In the genomic region with DNA sequence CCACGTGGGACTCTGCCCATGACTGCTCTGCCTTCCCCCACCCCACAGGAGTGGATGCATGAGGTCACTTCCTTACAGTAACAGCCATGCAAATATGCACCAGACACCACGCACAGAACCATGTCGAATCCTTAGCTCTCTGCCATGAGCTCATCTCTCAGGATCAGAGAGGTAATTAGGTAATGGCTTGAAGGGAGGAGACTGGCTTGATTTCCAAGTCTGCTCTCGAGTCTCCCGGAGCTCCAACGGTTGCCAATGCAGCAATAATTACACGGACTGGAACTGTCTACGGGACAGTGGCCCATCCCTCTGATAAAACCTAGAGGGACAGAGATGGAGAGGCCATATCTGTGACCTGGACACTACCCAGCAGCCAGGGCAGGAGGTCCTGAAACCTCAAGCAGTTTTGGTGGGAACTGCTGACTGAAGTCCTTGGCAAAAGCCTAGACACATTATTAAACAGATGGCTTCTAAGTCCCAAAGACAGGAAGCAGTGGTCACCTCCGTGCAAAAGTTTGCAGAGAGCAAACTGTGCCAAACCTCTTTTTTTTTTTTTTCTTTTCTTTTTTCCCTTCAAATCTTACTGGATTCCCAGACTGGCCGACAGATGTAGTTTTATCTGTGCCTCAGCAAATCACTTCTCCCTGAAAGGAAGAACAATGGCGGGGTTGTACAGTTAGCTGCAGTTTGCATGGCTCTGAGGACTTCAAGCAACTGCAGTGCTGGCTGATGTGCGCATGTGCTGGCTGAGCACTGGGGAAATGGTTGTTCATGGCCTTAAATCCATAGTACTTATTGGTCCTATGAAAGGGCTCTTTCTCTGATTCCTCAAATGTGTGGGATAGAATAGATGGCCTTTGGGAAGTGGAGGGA, we compare ENCODE assay signal across 11 mouse cellular contexts. TPM values are rescaled to one million over a fixed set of nuclear protein-coding genes. Genes with fewer than 3 reads are reported as not detected.
DNase-seq lines count a peak whose midpoint lies in the region; ATAC-seq lines count a peak whose summit lies in the region.
"Had no signal": no experiment of that assay in that cellular context is flagged by ENCODE, and none has a peak within 500 bp of the region (broad histone marks: within the 10 kb centered on the region; RNA-seq: fewer than 3 reads in every experiment).

No protein-coding gene starts in this region.

- H3K4me1 ChIP-seq in hindbrain, embryonic 15.5 days (replicated peaks) = peaks cover 22% of the 10 kb centered on the region
- no peaks in the 10 kb centered on the region for H3K4me1 ChIP-seq in hindbrain, embryonic 11.5 days (replicated peaks; ENCODE audit: control insufficient read depth, insufficient read depth, low read length)
- peaks cover 46% of the 10 kb centered on the region for H3K4me1 ChIP-seq in limb, embryonic 10.5 days
- 0 out of 2 replicates have a peak, but pooled peaks cover 3% of the 10 kb centered on the region for H3K4me1 ChIP-seq in midbrain, embryonic 10.5 days

- DNase-seq in hindbrain, embryonic 11.5 days (ENCODE audit: low spot score) = no peak
- DNase-seq in spleen, postnatal 36 days (ENCODE audit: low spot score in 2 of 2) = peak; percentile 25 to 38
- DNase-seq in spleen, postnatal 14 days (ENCODE audit: low spot score in 2 of 2) = no peak
- no peak for DNase-seq in limb, embryonic 10.5 days (ENCODE audit: low spot score)
- no peak for DNase-seq in urinary bladder, postnatal 14 days (ENCODE audit: low spot score)
- DNase-seq in ovary, postnatal 36 days (ENCODE audit: low spot score) = no peak
- DNase-seq in midbrain, embryonic 10.5 days (ENCODE audit: low spot score) = no peak
- DNase-seq: adrenal gland, adult 8-10 months; cerebellum, adult 2 months had no signal

- no peak overlapping the region for H3K4me3 ChIP-seq in hindbrain, embryonic 15.5 days
- no peak overlapping the region for H3K4me3 ChIP-seq in hindbrain, embryonic 11.5 days (ENCODE audit: low read depth, low read length)
- H3K4me3 ChIP-seq in limb, embryonic 10.5 days = no peak overlapping the region
- no peak overlapping the region for H3K4me3 ChIP-seq in midbrain, embryonic 10.5 days
- H3K4me3 ChIP-seq: left cerebral cortex, adult 2 months had no signal

- H3K9me3 ChIP-seq in hindbrain, embryonic 15.5 days = no peaks in the 10 kb centered on the region
- H3K9me3 ChIP-seq in hindbrain, embryonic 11.5 days (ENCODE audit: control insufficient read depth, low read length) = no peaks in the 10 kb centered on the region
- no peaks in the 10 kb centered on the region for H3K9me3 ChIP-seq in limb, embryonic 10.5 days (replicated peaks)
- H3K9me3 ChIP-seq in midbrain, embryonic 10.5 days (replicated peaks) = no peaks in the 10 kb centered on the region

- no peak overlapping the region for H3K4me2 ChIP-seq in hindbrain, embryonic 15.5 days
- H3K4me2 ChIP-seq in hindbrain, embryonic 11.5 days (replicated peaks; ENCODE audit: low read depth, low read length) = no peak overlapping the region

- no peak overlapping the region for H3K9ac ChIP-seq in hindbrain, embryonic 15.5 days
- H3K9ac ChIP-seq in hindbrain, embryonic 11.5 days (ENCODE audit: low read depth, low read length) = no peak overlapping the region

- H3K27me3 ChIP-seq in hindbrain, embryonic 15.5 days = no peaks in the 10 kb centered on the region
- no peaks in the 10 kb centered on the region for H3K27me3 ChIP-seq in hindbrain, embryonic 11.5 days (ENCODE audit: control insufficient read depth, insufficient read depth, low read length)
- H3K27me3 ChIP-seq in limb, embryonic 10.5 days (ENCODE audit: low read depth, poor library complexity, severe bottlenecking) = no peaks in the 10 kb centered on the region
- no peaks in the 10 kb centered on the region for H3K27me3 ChIP-seq in midbrain, embryonic 10.5 days (ENCODE audit: low read depth, poor library complexity, severe bottlenecking)

- no peak overlapping the region for H3K27ac ChIP-seq in hindbrain, embryonic 15.5 days (replicated peaks)
- no peak overlapping the region for H3K27ac ChIP-seq in hindbrain, embryonic 11.5 days (ENCODE audit: low read depth, low read length)
- H3K27ac ChIP-seq in limb, embryonic 10.5 days = peak overlapping the region; percentile 62
- no peak overlapping the region for H3K27ac ChIP-seq in midbrain, embryonic 10.5 days (replicated peaks)
- H3K27ac ChIP-seq: left cerebral cortex, adult 2 months had no signal

- no peaks in the 10 kb centered on the region for H3K36me3 ChIP-seq in hindbrain, embryonic 15.5 days
- no peaks in the 10 kb centered on the region for H3K36me3 ChIP-seq in hindbrain, embryonic 11.5 days (ENCODE audit: control insufficient read depth, insufficient read depth, low read length)
- peaks cover 24% of the 10 kb centered on the region; the same call in 1 of the 2 replicates for H3K36me3 ChIP-seq in limb, embryonic 10.5 days
- H3K36me3 ChIP-seq in midbrain, embryonic 10.5 days = no peaks in the 10 kb centered on the region

- WGBS in hindbrain, embryonic 15.5 days = 69% methylated on average over 12 of the region's 12 CpGs
- 84% methylated on average over 12 of the region's 12 CpGs for WGBS in hindbrain, embryonic 11.5 days
- 74% methylated on average over 12 of the region's 12 CpGs for WGBS in limb, embryonic 10.5 days
- WGBS in midbrain, embryonic 10.5 days = 89% methylated on average over 12 of the region's 12 CpGs

- peak; percentile 47; the same call in 1 of the 2 replicates for ATAC-seq in hindbrain, embryonic 15.5 days (ENCODE audit: low FRiP score, low read depth)
- no peak for ATAC-seq in hindbrain, embryonic 11.5 days (ENCODE audit: low FRiP score)

RNA-seq across cellular contexts. Expression of gene D6Ertd527e, which starts 57.1 kb away (rescaled TPM):
- 0.18 and 0.28 TPM in 2 replicates for polyA plus RNA-seq in hindbrain, embryonic 15.5 days (2015; fragmentation: Nextera tagmentation; extraction: Ambion mirVana)
- polyA plus RNA-seq in hindbrain, embryonic 11.5 days (2014; fragmentation: Nextera tagmentation; extraction: Ambion mirVana) = 0.08 TPM in 1 of 2 replicates, not detected in the other
- polyA plus RNA-seq in limb, embryonic 10.5 days (2016; fragmentation: Nextera tagmentation; extraction: Ambion mirVana) = 0.18 and 0.33 TPM in 2 replicates
- 0.11 and 0.20 TPM in 2 replicates for polyA plus RNA-seq in midbrain, embryonic 10.5 days (2016; fragmentation: Nextera tagmentation; extraction: Ambion mirVana)

Comparison
In these comparisons a context has a peak if more than half of its experiments do, and no peak if none do; other contexts are left out.
1. DNase-seq: peak in spleen, postnatal 36 days (2 of 2); none in hindbrain, embryonic 11.5 days (single experiment), spleen, postnatal 14 days (0 of 2), limb, embryonic 10.5 days (single experiment), urinary bladder, postnatal 14 days (single experiment), ovary, postnatal 36 days (single experiment) and midbrain, embryonic 10.5 days (single experiment).